Mouse (Mus musculus): ENCODE measurements around the gene Pycr1. TPM values are rescaled to one million over a fixed set of nuclear protein-coding genes. Genes with fewer than 3 reads are reported as not detected.
A peak's percentile ranks its signal among the peaks of the same experiment; 100 is the strongest.

The Pycr1 gene
- polyA plus RNA-seq, 1 experiment from 2014 or later = 25.4 TPM

DNA sequence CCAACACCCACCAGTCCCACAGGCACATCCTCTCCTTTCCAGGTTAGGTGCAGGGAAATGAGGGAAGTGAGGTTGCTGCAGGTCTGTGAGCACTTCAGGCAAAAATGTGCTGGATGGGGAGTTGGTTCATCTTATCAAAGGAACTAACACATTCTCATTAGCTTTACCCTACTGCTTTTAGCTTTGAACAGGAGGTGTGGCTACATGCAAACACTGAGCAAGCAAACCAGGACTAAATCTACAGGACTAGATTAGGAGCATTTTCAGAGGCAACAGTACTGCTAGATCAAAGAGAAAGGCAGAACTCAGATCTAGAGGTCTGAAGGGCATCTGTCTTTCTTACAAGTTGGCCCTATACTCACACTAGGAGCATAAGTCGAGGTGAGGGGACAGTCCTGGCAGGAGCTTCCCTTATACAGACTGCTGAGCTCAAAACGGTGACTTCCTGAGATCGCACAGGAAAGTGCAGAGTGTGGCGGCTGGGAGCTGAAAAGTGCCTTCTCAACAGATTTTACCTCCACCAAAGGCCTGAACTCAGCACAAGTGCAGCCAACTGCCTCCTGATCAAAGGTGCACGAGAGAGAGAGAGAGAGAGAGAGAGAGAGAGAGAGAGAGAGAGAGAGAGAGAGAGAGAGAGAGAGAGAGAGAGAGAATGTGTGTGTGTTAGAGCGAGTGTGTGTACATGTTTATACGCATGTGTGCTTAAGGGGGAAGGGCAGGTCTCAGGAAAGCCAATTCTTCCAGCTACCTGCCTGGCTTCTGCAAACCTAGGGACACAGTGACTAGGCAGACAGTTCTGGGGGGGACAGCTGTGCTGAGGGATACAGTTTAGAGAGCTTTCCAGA lies 12.5 kb downstream of the Pycr1 start:
- peak overlapping the region; percentile 91 for H3K9ac ChIP-seq
- 28% methylated on average over 7 of the region's 7 CpGs for WGBS
- H3K4me3 ChIP-seq = peak overlapping the region; percentile 93
- H3K27me3 ChIP-seq = no peaks in the 10 kb centered on the region
- peaks cover 39% of the 10 kb centered on the region for H3K4me1 ChIP-seq
- peaks cover 18% of the 10 kb centered on the region for H3K36me3 ChIP-seq
- no peaks in the 10 kb centered on the region for H3K9me3 ChIP-seq
- peak overlapping the region; percentile 80 for H3K4me2 ChIP-seq
- peak overlapping the region; percentile 55 for H3K27ac ChIP-seq
- ATAC-seq (ENCODE audit: borderline replicate concordance, extremely low read depth, low FRiP score, low TSS enrichment) = no peak

DNA sequence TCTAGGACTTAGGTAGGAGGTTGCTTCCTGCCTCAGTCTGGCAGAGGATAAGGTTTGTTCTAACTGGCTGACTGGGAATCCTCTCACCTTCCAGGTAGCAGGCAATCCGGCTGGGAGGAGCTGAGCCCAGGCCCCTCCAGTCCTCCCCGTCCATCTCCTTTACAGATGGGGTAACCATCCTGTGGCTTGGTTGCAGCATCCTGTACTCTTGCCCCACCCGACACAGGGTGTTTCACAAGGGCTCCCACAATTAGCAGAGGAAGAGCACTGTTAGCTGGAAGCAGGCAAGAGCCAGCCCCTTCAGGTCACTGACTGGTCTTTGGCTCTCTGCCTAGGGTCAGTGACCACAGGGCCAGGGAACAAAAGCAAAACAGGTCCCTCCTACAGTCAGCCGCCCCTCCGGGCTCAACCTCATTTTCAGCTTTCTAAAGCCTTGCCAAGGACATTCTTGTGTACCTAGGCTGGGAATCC lies 13.1 kb downstream of the Pycr1 start:
- H3K4me3 ChIP-seq = peak overlapping the region; percentile 5; the same call in 1 of the 2 replicates
- ATAC-seq (ENCODE audit: borderline replicate concordance, extremely low read depth, low FRiP score, low TSS enrichment) = no peak

DNA sequence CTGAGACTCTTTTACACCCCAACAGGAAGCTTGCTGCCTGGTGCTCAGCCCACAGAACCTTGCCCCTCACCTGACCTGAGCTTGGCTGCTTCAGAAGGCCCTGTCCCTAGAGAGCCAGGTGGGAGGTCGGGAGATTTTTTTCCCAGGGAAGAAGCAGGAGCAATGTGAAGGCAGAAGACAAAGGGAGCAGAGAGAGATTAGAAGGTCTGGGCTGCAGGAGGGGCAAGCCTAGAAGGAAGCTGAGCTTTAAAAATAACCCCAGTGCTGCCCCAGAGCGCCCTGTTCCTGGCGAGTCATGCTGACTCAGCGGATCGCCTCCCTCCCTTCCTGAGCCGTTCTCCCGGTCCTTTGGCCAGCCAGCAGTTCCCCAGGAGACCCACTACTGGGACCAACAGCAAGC lies 13.7 kb downstream of the Pycr1 start:
- H3K4me3 ChIP-seq = no peak overlapping the region

More for the DNA sequence above, 13.1 kb downstream of the Pycr1 start:
- Histone ChIP-seq H3K27me3 (no peaks in the 10 kb centered on the region), H3K36me3 (peaks cover 18% of the 10 kb centered on the region), H3K4me2 (peak overlapping the region; percentile 80; the same call in 1 of the 2 replicates), H3K27ac (peak overlapping the region; percentile 55), H3K9me3 (no peaks in the 10 kb centered on the region), H3K4me1 (peaks cover 45% of the 10 kb centered on the region), H3K9ac (peak overlapping the region; percentile 8)
- 51% methylated on average over 5 of the region's 5 CpGs for WGBS

DNA sequence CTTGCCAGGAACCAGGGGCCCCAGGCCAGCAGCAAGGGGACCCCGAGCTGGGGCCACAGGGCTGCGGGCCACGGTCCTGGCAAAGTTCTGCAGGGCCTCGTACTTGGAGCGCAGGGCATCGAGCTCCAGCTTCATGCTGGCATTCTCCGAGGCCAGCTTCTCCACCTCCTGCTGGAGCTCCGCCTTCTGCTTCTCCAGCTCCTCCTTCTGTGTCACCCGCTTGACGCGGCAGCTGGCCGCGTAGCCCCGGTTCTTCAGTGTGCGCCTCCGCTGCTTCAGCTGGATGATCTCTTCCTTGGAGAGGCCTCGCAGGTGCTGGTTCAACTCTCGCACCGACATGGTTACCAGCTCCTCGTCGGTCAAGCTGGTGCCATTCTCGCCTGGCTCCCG lies 14.2 kb downstream of the Pycr1 start:
- H3K4me2 ChIP-seq = no peak overlapping the region
- 74% methylated on average over 23 of the region's 23 CpGs for WGBS
- H3K27ac ChIP-seq = 0 out of 2 replicates have a peak overlapping the region, but pooled peaks have one; percentile 15
- H3K9ac ChIP-seq = no peak overlapping the region
- peaks cover 18% of the 10 kb centered on the region for H3K36me3 ChIP-seq
- no peaks in the 10 kb centered on the region for H3K27me3 ChIP-seq
- H3K4me1 ChIP-seq = peaks cover 49% of the 10 kb centered on the region
- peak overlapping the region; percentile 1; the same call in 1 of the 2 replicates for H3K4me3 ChIP-seq
- no peak for ATAC-seq (ENCODE audit: borderline replicate concordance, extremely low read depth, low FRiP score, low TSS enrichment)
- H3K9me3 ChIP-seq = no peaks in the 10 kb centered on the region

More for the DNA sequence above, 13.7 kb downstream of the Pycr1 start:
- Histone ChIP-seq H3K9ac (peak overlapping the region; percentile 8; the same call in 1 of the 2 replicates), H3K4me1 (peaks cover 49% of the 10 kb centered on the region), H3K9me3 (no peaks in the 10 kb centered on the region), H3K27me3 (no peaks in the 10 kb centered on the region), H3K4me2 (peak overlapping the region; percentile 80; the same call in 1 of the 2 replicates), H3K36me3 (peaks cover 18% of the 10 kb centered on the region), H3K27ac (peak overlapping the region; percentile 55; the same call in 1 of the 2 replicates)
- WGBS = 29% methylated on average over 7 of the region's 7 CpGs
- ATAC-seq (ENCODE audit: borderline replicate concordance, extremely low read depth, low FRiP score, low TSS enrichment) = no peak

DNA sequence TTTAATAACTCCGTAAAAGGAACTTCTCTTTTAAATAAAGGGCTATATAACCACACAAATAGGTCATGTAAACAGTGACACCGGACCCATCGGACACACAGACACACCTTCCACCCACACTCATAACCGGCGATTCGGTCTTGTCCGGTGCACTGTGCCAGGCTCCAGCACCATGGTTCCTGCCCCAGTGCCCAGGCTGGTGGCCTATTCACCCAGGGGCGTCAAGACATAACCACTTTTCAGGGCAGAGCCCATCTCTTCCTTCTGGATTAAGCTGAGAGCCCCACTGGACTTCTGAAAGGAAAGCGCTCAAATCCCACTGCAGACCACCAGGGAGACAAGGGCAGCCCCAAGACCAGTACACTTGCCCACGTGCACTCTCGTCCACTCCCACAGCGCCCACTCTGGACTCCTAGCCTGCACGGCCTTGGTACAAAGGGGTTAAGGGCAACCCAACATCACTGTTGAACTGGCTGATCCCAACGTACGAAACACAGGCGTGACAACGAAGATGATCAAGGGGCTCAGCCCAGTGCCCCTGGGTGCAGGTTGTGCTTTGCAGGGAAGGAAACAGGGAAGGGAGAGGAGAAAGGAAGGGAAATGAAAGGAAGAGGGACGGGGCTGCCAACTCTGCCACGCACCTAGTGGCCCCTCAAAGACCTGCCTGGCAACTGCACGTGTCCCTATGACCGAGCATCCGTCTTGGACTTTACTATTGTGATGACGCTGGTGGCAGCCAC lies 14.8 kb downstream of the Pycr1 start:
- Histone ChIP-seq H3K4me3 (peak overlapping the region; percentile 1; the same call in 1 of the 2 replicates), H3K4me2 (no peak overlapping the region), H3K36me3 (peaks cover 18% of the 10 kb centered on the region), H3K9ac (no peak overlapping the region), H3K27ac (no peak overlapping the region), H3K9me3 (no peaks in the 10 kb centered on the region), H3K27me3 (no peaks in the 10 kb centered on the region), H3K4me1 (peaks cover 48% of the 10 kb centered on the region)
- WGBS = 94% methylated on average over 23 of the region's 23 CpGs
- ATAC-seq (ENCODE audit: borderline replicate concordance, extremely low read depth, low FRiP score, low TSS enrichment) = no peak

DNA sequence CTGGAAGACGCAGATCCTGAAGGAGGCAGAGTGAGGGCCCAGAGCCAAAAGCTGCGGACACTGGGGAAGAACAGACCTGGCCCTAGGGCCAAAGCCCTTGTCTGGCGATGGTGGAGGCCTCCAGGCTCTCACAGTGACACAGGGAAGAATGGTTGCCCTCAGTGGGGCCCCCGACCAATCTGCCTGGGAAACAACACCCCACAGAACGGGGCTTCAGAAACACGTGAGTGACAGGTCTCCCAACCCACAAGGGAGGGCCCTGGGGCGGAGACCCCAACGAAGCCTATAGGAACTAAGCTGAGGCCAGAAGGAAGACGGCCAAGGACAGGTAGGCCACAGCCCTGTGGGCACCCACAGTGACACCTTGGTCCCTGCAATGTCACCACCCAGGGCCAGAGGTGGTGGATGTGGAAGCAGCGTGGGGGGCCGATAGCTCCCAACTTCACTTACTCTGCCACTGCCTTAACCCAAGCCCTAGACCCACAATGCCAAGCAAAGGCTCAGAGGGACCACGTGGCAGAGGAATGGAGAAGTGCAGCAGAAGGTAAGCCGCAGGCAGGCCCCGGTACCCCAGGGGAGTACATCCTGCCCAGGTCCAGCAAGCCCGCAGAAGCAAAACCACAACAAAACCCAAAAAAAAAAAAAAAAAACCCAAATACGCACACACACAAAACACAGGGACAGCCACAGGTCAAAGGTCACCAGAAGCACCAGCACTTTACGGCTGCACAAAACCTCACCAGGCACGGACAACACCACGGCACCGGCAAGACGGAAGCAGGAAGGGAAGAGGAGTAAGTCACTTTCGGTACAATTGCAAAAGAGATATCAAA lies 15.9 kb downstream of the Pycr1 start:
- H3K9me3 ChIP-seq = no peaks in the 10 kb centered on the region
- H3K36me3 ChIP-seq = peaks cover 24% of the 10 kb centered on the region
- no peak overlapping the region for H3K4me3 ChIP-seq
- no peaks in the 10 kb centered on the region for H3K27me3 ChIP-seq
- no peak overlapping the region for H3K27ac ChIP-seq
- 75% methylated on average over 22 of the region's 22 CpGs for WGBS
- no peak overlapping the region for H3K9ac ChIP-seq
- H3K4me2 ChIP-seq = no peak overlapping the region
- ATAC-seq (ENCODE audit: borderline replicate concordance, extremely low read depth, low FRiP score, low TSS enrichment) = no peak
- peaks cover 50% of the 10 kb centered on the region for H3K4me1 ChIP-seq

DNA sequence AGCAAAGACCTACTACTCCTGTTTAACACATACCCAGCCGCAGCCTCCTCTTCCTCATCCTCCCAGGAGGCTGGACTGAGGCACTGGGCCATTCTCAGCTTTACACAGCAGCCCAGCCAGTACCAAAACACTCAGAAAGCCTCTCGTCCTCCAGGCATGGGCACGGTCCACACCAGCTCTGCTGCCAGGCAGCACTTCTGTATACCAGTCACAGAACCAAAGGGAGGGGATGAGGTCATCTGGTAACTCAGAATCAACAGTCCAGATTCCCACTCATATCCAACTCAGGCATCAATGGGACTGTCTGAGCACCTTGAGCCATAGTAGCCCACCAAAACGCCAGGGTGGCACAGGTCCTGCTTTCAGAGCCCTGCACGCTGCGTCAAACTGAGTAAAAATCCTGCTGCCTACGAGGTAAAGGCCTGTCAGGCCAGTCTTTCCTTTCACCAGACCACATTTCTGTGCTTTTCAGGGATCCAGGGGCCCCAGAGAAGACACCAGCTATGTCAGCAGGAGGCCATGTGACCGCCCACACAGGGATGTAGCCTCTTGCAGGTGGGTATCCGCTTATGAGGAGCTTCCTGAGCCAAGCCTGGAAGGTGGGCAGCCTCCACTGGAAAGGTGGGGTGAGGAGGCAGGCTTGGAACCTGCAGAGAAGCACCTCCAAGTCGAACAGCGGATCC lies 16.6 kb downstream of the Pycr1 start:
- Histone ChIP-seq H3K4me3 (no peak overlapping the region), H3K4me2 (no peak overlapping the region), H3K9me3 (no peaks in the 10 kb centered on the region), H3K36me3 (peaks cover 27% of the 10 kb centered on the region), H3K27ac (no peak overlapping the region), H3K27me3 (no peaks in the 10 kb centered on the region), H3K4me1 (peaks cover 45% of the 10 kb centered on the region), H3K9ac (no peak overlapping the region)
- WGBS = 89% methylated on average over 11 of the region's 11 CpGs
- no peak for ATAC-seq (ENCODE audit: borderline replicate concordance, extremely low read depth, low FRiP score, low TSS enrichment)

DNA sequence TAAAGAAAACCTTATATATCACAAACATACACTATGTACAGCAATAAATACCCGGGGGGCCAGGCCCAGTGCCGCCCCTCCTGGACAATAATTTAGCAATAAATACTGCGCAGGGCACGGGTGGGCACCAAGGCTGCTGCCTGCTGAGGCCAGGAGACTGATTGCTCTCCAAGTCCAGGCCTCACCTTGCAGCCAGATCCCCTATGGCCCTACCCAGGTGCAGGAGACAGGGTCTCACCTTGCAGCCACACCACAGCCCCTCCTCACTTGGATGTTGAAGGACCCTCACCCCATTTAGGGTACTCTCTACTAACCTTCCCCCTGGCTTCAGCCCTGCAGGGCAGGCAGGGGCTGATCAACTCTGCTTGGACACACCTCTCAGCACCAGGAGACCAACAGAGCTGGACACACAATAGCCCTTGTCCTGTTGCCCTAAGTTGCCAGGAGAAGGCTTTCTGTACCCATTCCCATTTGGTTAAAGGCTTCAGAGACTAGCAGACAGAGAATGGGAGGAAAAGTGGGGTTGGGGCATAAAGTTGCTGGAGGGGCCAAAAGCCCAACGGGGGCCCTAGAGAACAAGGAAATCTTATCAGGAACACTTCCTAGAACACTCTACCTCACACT lies 18.3 kb downstream of the Pycr1 start, which contains the start of gene Sirt7:
Sirt7 (minus strand) TSS at position 89 of the 624 bp plus-strand sequence.
- Histone ChIP-seq H3K9me3 (no peaks in the 10 kb centered on the region), H3K4me1 (peaks cover 28% of the 10 kb centered on the region), H3K9ac (peak within 1 kb of the TSS; percentile 70), H3K36me3 (peaks cover 38% of the 10 kb centered on the region), H3K27me3 (no peaks in the 10 kb centered on the region), H3K4me2 (peak within 1 kb of the TSS; percentile 93), H3K4me3 (peak within 1 kb of the TSS; percentile 75), H3K27ac (peak within 1 kb of the TSS; percentile 77)
- ATAC-seq (ENCODE audit: borderline replicate concordance, extremely low read depth, low FRiP score, low TSS enrichment) = peak; percentile 19; the same call in 1 of the 2 replicates
- 18% methylated on average over 5 of the region's 5 CpGs for WGBS

DNA sequence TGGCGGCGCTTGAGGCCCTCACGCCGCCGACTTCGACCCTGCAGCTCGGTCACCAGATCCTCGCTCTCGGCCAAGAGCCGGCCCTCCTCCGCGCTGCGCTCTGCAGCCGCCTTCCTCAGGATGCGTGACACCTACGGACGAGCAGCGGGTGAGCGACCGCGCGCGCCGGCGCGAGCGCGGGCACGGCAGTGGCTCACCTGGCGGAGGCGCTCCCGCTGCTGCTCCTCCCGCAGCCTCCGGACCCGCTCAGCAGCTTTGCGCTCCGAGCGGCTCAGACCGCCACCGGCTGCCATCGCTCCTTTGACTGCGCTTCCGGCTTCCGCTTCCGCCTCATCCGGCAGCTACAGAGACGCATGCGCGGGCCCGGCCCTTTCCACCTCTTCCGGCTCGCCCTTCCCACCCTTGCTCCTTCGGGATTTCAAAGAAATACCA lies 18.9 kb downstream of the Pycr1 start:
- Histone ChIP-seq H3K27me3 (no peaks in the 10 kb centered on the region), H3K9ac (peak overlapping the region; percentile 70), H3K4me3 (peak overlapping the region; percentile 75), H3K36me3 (peaks cover 44% of the 10 kb centered on the region), H3K4me2 (peak overlapping the region; percentile 93), H3K27ac (peak overlapping the region; percentile 77), H3K9me3 (no peaks in the 10 kb centered on the region), H3K4me1 (peaks cover 22% of the 10 kb centered on the region)
- peak; percentile 79; the same call in 1 of the 2 replicates for ATAC-seq (ENCODE audit: borderline replicate concordance, extremely low read depth, low FRiP score, low TSS enrichment)
- WGBS = under 1% methylated on average over 53 of the region's 53 CpGs

DNA sequence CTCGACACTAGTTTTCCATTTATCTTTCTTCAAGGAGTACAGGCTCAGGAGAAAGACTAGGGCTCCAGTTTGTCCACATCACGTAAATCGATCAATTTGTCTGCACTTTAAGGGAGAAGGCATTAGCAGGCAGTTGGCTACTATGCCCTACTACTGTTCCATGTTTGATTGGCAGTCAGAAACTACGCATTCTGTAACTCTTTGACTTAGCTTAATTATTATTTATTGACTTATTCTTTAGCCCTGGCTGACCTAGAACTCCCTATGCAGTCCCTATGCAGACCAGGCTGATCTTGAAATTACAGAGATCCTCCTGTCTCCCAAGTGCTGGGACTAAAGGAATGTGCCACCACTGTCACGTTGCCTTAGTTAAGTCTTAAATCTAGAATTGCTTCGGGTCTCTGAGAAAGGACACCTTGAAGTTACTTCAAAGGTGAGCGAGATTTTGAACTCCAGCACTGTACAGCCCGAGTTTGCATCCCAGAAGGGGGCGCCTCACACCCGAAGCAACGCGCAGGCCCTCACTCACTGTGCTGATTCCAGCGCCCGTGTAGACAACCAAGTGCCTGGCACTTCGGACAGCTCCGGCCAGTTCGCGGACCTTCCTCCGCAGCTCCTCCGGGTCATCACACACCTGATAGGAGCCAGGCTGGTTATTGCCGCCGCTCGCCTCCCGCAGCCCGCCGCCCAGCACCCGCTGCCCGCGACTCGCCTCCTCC lies 19.4 kb downstream of the Pycr1 start:
- H3K4me2 ChIP-seq = peak overlapping the region; percentile 93
- H3K27me3 ChIP-seq = no peaks in the 10 kb centered on the region
- H3K36me3 ChIP-seq = peaks cover 45% of the 10 kb centered on the region
- H3K27ac ChIP-seq = peak overlapping the region; percentile 77
- peak overlapping the region; percentile 75 for H3K4me3 ChIP-seq
- ATAC-seq (ENCODE audit: borderline replicate concordance, extremely low read depth, low FRiP score, low TSS enrichment) = peak; percentile 78
- no peaks in the 10 kb centered on the region for H3K9me3 ChIP-seq
- WGBS = 11% methylated on average over 30 of the region's 30 CpGs
- H3K9ac ChIP-seq = peak overlapping the region; percentile 70
- H3K4me1 ChIP-seq = peaks cover 18% of the 10 kb centered on the region

All from lung, embryonic 15.5 days (tissue).